Mouse (Mus musculus) forebrain, embryonic 11.5 days (tissue): ENCODE measurements around the gene Wnt9a. TPM values are rescaled to one million over a fixed set of nuclear protein-coding genes. Genes with fewer than 3 reads are reported as not detected.

Source experiments
- ATAC-seq: fragments of 200-750 bp; cut with Nextera tagmentation; replicated peaks from 2 replicates; pipeline ENCODE4 v1.8.0; 2017; ENCODE audit warnings: moderate TSS enrichment; ENCODE audit not compliant: low FRiP score
- DNase-seq: peaks from one replicate; pipeline ENCODE4 v3.0.0-alpha.2; 2017; ENCODE audit warnings: low spot score
- H3K27ac ChIP-seq: fragments of 300-500 bp; sonication (generic); 2 replicates; pipeline ENCODE4 v1.5.1; 2014; ENCODE audit warnings: low read depth, low read length
- H3K27me3 ChIP-seq: fragments of 300-500 bp; sonication (generic); 2 replicates; pipeline ENCODE4 v1.6.1; 2014; ENCODE audit warnings: mild to moderate bottlenecking, low read length, mixed read lengths; ENCODE audit not compliant: control insufficient read depth, insufficient read depth
- H3K36me3 ChIP-seq: fragments of 300-500 bp; sonication (generic); 2 replicates; pipeline ENCODE4 v1.6.1; 2014; ENCODE audit warnings: mild to moderate bottlenecking, low read length, moderate library complexity, mixed read lengths; ENCODE audit not compliant: control insufficient read depth, insufficient read depth
- H3K4me1 ChIP-seq: fragments of 300-500 bp; sonication (generic); replicated peaks from 2 replicates; pipeline ENCODE4 v1.6.1; 2014; ENCODE audit warnings: low read length, mixed read lengths; ENCODE audit not compliant: control insufficient read depth, insufficient read depth
- H3K4me2 ChIP-seq: fragments of 300-500 bp; sonication (generic); 2 replicates; pipeline ENCODE4 v1.6.1; 2014; ENCODE audit warnings: low read depth, mild to moderate bottlenecking, low read length, moderate library complexity, mixed read lengths; ENCODE audit not compliant: severe bottlenecking
- H3K4me3 ChIP-seq: fragments of 300-500 bp; sonication (generic); 2 replicates; pipeline ENCODE4 v1.5.1; 2014; ENCODE audit warnings: low read depth, low read length
- H3K9ac ChIP-seq: fragments of 300-500 bp; sonication (generic); 2 replicates; pipeline ENCODE4 v1.6.1; 2014; ENCODE audit warnings: low read length
- H3K9me3 ChIP-seq: fragments of 300-500 bp; sonication (generic); 2 replicates; pipeline ENCODE4 v1.6.1; 2016; ENCODE audit warnings: low read length, mixed read lengths; ENCODE audit not compliant: control insufficient read depth
- WGBS: fragments of 180-500 bp; shearing (Covaris S2); extraction: QIAGEN DNeasy Blood & Tissue Kit; methylation state at CpG from one replicate; pipeline ENCODE4 v1.1.7; 2014; 5-methylcytosine and 5-hydroxymethylcytosine counted together
- polyA plus RNA-seq: library from polyadenylated mRNA; unstranded; fragments of >200 nt; fragmentation: Nextera tagmentation; extraction: Ambion mirVana; gene quantifications from 2 replicates; pipeline ENCODE4 v1.2.1, GENCODE M21; 2014

Wnt9a gene
- polyA plus RNA-seq, 1 experiment from 2014 or later, result 4.3 TPM

DNA sequence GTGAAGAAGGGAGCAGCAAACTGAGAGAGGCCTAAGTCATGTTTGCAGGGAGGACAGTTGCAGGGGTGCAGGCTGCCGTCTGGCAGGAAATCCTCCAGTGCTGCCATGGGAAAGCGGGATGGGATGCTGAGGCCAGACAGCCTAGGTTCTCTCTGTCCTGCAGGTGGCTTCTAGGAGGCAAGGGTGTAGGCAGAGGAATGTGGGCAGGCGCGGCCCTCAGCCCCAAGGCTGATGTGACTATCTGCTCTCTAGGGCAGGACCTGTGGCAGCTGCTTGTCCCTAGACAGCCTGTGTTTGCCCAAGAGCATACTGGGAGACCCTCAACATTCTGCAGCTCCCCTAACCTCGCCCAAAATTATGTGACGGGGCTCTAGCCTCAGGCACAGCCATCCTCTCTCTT, 40.0 kb upstream of the Wnt9a start:
- no peak for ATAC-seq
- 24% methylated on average over 6 of the region's 6 CpGs for WGBS
- no peak overlapping the region for H3K4me3 ChIP-seq
- H3K4me1 ChIP-seq, result peaks cover 16% of the 10 kb centered on the region; the same call in 1 of the 2 replicates
- H3K27ac ChIP-seq, result no peak overlapping the region
- DNase-seq, result no peak
- no peaks in the 10 kb centered on the region for H3K9me3 ChIP-seq
- H3K36me3 ChIP-seq, result no peaks in the 10 kb centered on the region
- H3K9ac ChIP-seq, result no peak overlapping the region
- H3K27me3 ChIP-seq, result peaks cover 27% of the 10 kb centered on the region
- H3K4me2 ChIP-seq, result no peak overlapping the region

DNA sequence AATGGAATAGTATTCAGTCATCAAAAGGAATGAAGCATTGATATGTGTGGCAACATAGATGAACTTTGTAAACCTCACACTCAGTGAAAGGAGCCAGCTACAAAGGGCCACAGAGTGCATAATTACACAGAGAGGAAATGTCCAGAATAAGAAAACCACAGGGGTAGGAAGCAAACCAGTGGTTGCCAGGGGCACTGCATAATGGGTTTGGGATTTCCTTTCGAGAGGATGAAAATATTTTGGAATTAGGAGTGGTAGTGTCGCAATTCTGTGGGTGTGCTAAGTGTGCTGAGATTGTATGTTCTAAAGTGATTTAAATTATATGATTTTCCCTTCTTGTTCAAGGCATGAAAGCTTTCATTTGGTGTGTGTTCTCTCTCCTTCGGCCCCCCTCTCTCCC, 32.5 kb upstream of the Wnt9a start:
- Histone ChIP-seq H3K9me3 (no peaks in the 10 kb centered on the region), H3K4me2 (no peak overlapping the region), H3K27me3 (no peaks in the 10 kb centered on the region), H3K36me3 (no peaks in the 10 kb centered on the region), H3K27ac (no peak overlapping the region), H3K4me3 (no peak overlapping the region), H3K4me1 (no peaks in the 10 kb centered on the region), H3K9ac (no peak overlapping the region)
- no peak for ATAC-seq
- DNase-seq, result no peak
- whole genome bisulfite sequencing, result 61% methylated on average over 3 of the region's 3 CpGs

DNA sequence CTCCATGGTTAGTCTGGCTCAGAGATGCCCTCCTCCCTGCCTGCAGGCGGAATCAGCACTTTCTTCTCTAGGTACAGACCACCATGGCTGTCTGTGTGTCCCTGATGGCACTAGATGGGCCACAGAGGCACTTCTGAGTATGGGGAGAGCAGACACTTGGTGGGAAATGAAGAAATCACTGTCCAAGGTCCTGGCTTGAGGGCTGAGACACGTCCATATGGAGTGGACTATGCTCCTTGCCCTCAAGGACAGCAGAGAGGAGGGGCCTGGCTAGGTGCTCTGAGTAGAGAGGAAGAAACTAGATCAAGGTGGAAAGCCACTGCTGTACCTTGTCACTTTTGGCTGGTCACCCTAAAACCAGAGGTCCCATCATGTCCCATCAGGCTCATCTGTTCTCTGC, 29.9 kb upstream of the Wnt9a start:
- DNase-seq, result no peak
- H3K36me3 ChIP-seq, result no peaks in the 10 kb centered on the region
- WGBS, result 33% methylated on average over 2 of the region's 2 CpGs
- H3K4me3 ChIP-seq, result no peak overlapping the region
- ATAC-seq, result no peak
- no peaks in the 10 kb centered on the region for H3K27me3 ChIP-seq
- no peak overlapping the region for H3K4me2 ChIP-seq
- H3K27ac ChIP-seq, result no peak overlapping the region
- H3K9ac ChIP-seq, result no peak overlapping the region
- no peaks in the 10 kb centered on the region for H3K9me3 ChIP-seq
- H3K4me1 ChIP-seq, result no peaks in the 10 kb centered on the region

DNA sequence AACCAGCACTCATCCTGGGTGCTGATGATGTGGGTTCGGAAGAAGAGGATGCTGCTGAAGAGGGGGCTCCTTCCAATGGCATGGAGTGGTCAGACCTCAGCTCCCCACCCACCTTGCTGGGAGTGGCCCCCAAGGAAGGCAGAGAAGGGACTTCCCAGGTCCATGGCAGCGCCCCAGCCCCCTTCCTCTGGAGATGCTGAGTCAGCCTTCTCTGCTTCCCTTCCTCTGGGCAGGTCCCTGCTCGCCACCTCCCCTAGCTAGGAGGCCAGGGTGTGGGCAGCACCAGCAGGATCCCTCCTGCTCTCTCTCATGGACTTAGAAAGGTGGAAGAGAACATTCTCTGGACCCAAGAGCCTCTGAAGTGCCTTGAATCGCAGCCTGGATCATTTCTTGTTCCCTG, 28.7 kb upstream of the Wnt9a start:
- Histone ChIP-seq H3K9me3 (no peaks in the 10 kb centered on the region), H3K4me1 (no peaks in the 10 kb centered on the region), H3K27ac (no peak overlapping the region), H3K4me3 (no peak overlapping the region), H3K36me3 (no peaks in the 10 kb centered on the region), H3K27me3 (peaks cover 2% of the 10 kb centered on the region; the same call in 1 of the 2 replicates), H3K9ac (no peak overlapping the region), H3K4me2 (no peak overlapping the region)
- DNase-seq, result no peak
- no peak for ATAC-seq
- 72% methylated on average over 4 of the region's 4 CpGs for WGBS

DNA sequence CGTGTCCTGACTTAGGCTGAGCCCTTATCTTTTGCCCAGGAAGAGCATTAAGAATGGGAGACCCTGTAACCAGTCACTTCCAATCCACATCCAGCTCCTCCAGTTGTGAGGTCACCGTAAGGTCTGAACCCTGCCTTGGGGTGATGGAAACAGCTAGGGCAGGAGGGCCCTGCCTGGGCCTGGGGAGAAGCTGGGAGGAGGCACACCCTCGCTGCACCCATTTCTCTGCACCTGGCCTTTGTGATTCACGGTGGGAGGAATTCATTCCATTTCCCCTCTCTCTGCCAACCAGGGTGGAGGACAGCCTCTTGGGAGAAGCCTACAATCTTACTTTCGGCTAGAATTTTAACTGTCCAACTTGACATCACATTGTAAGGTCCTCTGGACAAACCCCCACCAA, 24.6 kb upstream of the Wnt9a start:
- 64% methylated on average over 5 of the region's 5 CpGs for WGBS

DNA sequence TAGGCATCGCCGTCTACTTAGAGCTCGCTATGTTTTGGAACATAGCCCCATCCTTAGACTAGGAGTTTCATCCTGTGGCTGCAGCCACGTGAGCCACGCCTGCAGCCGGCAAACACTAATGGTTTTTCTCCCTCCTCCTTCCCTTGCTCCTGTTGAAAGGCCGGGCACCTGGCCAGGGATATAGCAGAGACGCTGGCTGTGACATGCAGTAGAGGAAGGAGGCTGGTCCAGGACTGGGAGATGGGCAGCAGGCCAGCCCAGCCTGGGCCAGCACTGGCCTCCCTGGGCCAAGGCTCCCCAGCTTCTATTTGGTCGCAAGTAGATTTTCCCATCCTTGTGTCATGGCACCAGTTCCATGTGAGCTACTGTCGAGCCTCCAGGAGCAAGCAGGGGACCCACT, 23.8 kb upstream of the Wnt9a start:
- Histone ChIP-seq H3K27ac (no peak overlapping the region), H3K4me2 (no peak overlapping the region), H3K27me3 (peaks cover 22% of the 10 kb centered on the region), H3K4me1 (no peaks in the 10 kb centered on the region), H3K9ac (no peak overlapping the region), H3K4me3 (no peak overlapping the region), H3K36me3 (no peaks in the 10 kb centered on the region), H3K9me3 (no peaks in the 10 kb centered on the region)
- no peak for ATAC-seq
- 91% methylated on average over 10 of the region's 10 CpGs for WGBS
- no peak for DNase-seq

More for the DNA sequence above, 24.6 kb upstream of the Wnt9a start:
- H3K4me3 ChIP-seq, result no peak overlapping the region
- H3K27me3 ChIP-seq, result peaks cover 14% of the 10 kb centered on the region
- no peaks in the 10 kb centered on the region for H3K4me1 ChIP-seq
- no peak overlapping the region for H3K9ac ChIP-seq
- no peak overlapping the region for H3K27ac ChIP-seq
- no peaks in the 10 kb centered on the region for H3K36me3 ChIP-seq
- ATAC-seq (no peak), DNase-seq (no peak)
- H3K4me2 ChIP-seq, result no peak overlapping the region
- H3K9me3 ChIP-seq, result no peaks in the 10 kb centered on the region

DNA sequence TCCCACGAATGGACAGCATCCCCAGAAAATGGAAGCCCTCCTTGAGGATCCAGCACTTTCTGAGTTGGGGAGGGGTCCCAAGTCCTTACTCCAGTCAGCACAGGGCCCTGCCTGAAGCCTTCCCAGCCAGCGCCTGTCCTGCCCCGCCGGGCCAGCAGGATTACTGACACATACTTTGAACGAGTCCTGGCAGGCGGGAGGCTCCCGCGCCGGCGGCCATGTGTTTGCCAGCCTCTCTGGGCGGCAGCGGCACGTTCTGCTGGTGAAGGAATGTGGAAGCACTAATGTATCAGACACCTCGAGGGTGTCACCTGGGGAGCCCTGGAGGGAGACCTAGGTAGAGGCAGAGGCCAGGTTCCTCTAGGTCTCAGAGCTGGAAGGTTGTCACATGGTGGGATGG, 22.6 kb upstream of the Wnt9a start:
- Histone ChIP-seq H3K9ac (no peak overlapping the region), H3K4me3 (no peak overlapping the region), H3K27me3 (peaks cover 34% of the 10 kb centered on the region), H3K27ac (no peak overlapping the region), H3K4me1 (no peaks in the 10 kb centered on the region), H3K4me2 (no peak overlapping the region), H3K36me3 (no peaks in the 10 kb centered on the region), H3K9me3 (no peaks in the 10 kb centered on the region)
- 15% methylated on average over 14 of the region's 14 CpGs for WGBS
- DNase-seq (no peak), ATAC-seq (no peak)

DNA sequence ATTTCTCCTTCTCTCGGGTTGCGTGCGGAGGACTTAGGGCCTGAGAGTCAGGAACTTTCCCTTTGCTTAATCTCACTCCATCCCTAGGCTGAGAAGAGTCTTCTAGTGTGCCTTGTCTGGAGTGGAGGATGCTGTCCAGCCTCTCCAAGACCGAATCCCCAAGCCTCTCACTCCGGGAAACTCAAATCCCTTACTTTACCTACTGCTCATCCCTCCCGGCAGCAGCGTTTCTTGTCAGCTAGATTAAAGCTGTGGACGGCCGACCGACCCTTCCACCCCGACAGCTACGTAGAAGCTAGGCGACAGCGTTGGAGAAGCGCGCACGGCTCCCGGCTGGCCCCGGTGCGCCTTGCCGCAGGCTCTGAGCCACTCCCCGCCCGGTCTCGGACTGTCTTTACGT, 17.0 kb upstream of the Wnt9a start:
- H3K9ac ChIP-seq, result peak overlapping the region; percentile 7; the same call in 1 of the 2 replicates
- no peaks in the 10 kb centered on the region for H3K36me3 ChIP-seq
- WGBS, result under 1% methylated on average over 25 of the region's 25 CpGs
- no peak for ATAC-seq
- H3K27ac ChIP-seq, result 0 out of 2 replicates have a peak overlapping the region, but pooled peaks have one; percentile 18
- H3K9me3 ChIP-seq, result no peaks in the 10 kb centered on the region
- DNase-seq, result no peak
- peak overlapping the region; percentile 40 for H3K4me2 ChIP-seq
- H3K4me3 ChIP-seq, result peak overlapping the region; percentile 27
- H3K4me1 ChIP-seq, result peaks cover 4% of the 10 kb centered on the region; the same call in 1 of the 2 replicates
- H3K27me3 ChIP-seq, result peaks cover 68% of the 10 kb centered on the region

DNA sequence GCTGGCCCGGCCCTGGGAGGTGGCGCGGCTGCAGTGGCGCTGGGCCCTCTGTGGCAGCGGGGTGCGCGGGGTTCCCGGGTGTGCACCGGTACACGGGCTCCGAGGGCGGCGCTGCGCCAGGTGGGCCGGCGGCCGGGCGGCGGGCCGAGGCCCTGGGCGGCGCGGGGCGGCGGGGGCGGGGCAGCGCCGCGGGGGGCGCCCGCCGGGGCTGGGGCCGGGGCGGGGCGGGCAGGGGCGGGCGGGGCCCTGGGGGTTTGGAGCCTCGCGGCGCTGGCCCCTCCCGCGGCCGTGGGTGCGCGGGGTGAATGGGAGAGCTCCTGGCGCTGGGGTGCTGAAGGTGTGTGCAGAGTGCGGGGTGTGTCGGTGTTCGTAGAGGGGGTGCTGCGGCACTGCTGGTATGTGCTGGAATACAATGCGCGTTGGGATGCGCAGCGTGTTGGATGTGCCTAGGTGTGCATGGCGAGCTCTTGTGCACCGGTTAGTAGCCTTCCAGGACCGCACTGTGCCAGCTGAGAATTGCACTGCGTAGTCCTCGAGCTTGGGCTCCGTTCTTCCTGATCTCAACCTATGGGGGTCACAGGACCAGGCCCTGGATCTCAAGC, 15.9 kb upstream of the Wnt9a start, which contains the start of gene Wnt3a:
Gene Wnt3a (minus strand): TSS at position 51 of the 602 bp plus-strand sequence.
- peak within 1 kb of the TSS; percentile 35 for H3K9ac ChIP-seq
- peak within 1 kb of the TSS; percentile 42 for H3K4me2 ChIP-seq
- under 1% methylated on average over 44 of the region's 60 CpGs for WGBS
- peaks cover 68% of the 10 kb centered on the region for H3K27me3 ChIP-seq
- DNase-seq, result no peak
- no peaks in the 10 kb centered on the region for H3K9me3 ChIP-seq
- peak within 1 kb of the TSS; percentile 27 for H3K4me3 ChIP-seq
- peaks cover 4% of the 10 kb centered on the region; the same call in 1 of the 2 replicates for H3K4me1 ChIP-seq
- 0 out of 2 replicates have a peak within 1 kb of the TSS, but pooled peaks have one; percentile 18 for H3K27ac ChIP-seq
- no peak for ATAC-seq
- H3K36me3 ChIP-seq, result no peaks in the 10 kb centered on the region
